Mouse (Mus musculus): Measurements from ENCODE around the gene Fxyd1.

The Fxyd1 gene

DNA sequence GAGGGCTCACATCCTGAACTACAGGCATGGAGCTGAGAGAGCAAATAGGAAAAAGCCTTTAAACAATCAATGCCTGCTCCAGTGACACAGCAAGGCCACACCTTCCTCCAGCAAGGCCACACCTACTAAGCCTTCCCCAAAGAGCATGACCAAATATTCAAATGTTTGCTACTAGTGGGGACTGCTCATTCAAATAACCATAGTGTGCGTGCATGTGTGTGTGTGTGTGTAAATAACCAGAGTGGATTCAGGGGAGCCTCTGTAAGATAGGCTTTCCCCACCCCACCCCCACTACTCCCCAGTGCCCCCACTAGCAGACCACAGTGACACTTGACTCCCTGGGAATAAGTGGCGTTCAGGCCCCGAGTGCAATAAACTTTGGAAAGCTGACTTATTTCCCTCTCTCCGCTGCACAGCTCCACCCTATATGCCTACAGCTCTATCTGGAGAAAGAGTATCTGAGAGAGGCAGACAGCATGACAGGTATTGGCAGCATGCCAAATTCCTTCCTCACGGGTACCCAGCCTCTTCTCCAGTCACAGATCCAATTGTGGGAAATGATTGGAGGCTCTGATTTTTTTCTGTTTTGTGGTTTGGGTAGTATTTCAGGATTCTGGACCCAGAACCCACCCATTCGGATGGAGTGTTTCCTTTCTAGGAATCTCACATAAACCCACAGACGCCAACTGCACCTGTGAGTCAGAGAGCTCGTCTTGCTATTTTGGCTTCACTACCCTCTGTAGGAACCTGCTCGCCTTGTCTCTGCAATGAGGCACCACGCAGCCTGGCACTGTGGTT is 39.7 kb downstream of the Fxyd1 start:
- DNase-seq (ENCODE audit: low spot score in 2 of 2), result peak; percentile 35 to 36

- DNase-seq (ENCODE audit: low spot score in 2 of 2), result no peak
Observed at GRCm38 (mm10) chr7:31012971-31013370, 44.0 kb downstream of the Fxyd1 start.

GRCm38 (mm10) chr7:31008889-31009288 is 48.1 kb downstream of the Fxyd1 start:
- DNase-seq (ENCODE audit: low spot score in 2 of 2), result no peak

DNA sequence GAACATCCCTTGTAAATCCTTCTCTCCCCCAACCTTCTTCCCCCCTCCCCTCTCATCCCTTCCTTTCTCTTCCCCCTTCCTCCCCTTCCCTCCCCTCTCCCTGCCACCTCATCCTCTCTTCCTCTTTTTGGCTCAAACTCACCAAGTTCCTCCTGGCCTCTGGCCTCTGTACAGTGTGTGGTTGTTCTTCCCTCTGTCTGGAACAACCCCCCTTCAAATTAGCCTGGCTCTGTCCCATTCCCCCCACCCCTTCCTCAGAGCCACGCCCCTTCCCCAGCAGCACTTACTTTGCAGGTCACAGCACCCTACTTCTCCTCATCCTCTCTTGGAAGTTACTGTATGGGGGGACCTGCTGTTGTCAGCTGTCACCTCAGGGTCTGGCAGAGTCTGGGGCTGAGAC is 48.8 kb downstream of the Fxyd1 start:
- DNase-seq (ENCODE audit: low spot score in 2 of 2), result no peak

DNA sequence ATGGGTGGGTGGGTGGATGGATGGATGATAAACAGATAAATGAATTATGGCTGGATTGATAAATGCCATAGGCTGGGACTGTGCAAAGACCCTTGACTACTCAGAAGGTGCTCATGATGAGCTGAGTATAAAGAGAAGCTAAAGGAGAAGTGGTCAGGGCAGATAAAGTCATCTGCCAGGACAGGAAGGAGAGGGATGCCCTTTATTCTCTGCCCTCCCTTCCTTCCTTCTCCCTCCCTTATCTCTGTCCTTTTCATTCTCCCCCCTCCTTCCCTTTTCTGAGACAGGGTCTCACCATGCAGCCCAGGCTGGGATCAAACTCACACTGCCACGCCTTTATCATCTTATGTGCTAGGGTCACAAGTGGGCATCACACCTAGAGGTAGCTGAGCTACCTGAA is 49.2 kb downstream of the Fxyd1 start:
- no peak for DNase-seq (ENCODE audit: low spot score in 2 of 2)

DNA sequence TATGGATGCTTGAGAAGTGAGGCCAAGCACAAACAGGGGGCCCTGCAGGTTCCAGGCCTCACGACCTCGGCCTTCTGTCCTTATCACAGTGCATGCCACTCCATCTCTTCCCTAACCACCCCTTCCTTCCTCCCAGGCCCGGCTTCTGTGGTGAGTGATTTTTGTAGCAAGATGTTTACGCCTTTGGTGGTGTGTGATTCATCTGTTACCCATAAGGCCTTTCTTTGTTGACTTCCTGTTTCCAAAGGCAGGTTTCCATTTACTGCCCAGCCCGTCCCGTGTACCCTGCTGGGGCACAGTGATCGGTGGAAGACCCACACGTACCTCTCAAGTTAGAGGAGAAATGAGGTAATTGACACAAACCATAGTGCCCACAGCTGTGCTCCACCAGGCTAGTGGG is 54.3 kb downstream of the Fxyd1 start:
- DNase-seq (ENCODE audit: low spot score in 2 of 2), result no peak
